Comparison of ENCODE assay signal across 8 mouse cellular contexts in genomic region chr7:25781321-25781936, GRCm38 (mm10). TPM values are rescaled to one million over a fixed set of nuclear protein-coding genes. Genes with fewer than 3 reads are reported as not detected.
DNase-seq lines count a peak whose midpoint lies in the region; ATAC-seq and TF ChIP-seq lines count a peak whose summit lies in the region.

No protein-coding gene starts in this region.

- H3K36me3 ChIP-seq in forebrain, embryonic 13.5 days (ENCODE audit: poor library complexity, severe bottlenecking): peaks cover 17% of the 10 kb centered on the region
- no peaks in the 10 kb centered on the region for H3K36me3 ChIP-seq in hindbrain, embryonic 14.5 days (replicated peaks; ENCODE audit: control insufficient read depth, insufficient read depth)
- 0 out of 2 replicates have a peak, but pooled peaks cover 13% of the 10 kb centered on the region for H3K36me3 ChIP-seq in midbrain, embryonic 12.5 days
- no peaks in the 10 kb centered on the region for H3K36me3 ChIP-seq in testis, adult 2 months (ENCODE audit: control insufficient read depth, insufficient read depth, low read length)

- H3K4me3 ChIP-seq in forebrain, embryonic 13.5 days: peak overlapping the region; percentile 26
- peak overlapping the region; percentile 28 for H3K4me3 ChIP-seq in hindbrain, embryonic 14.5 days (replicated peaks; ENCODE audit: low read length)
- H3K4me3 ChIP-seq in midbrain, embryonic 12.5 days: peak overlapping the region; percentile 31
- H3K4me3 ChIP-seq in testis, adult 2 months (ENCODE audit: control insufficient read depth, low read depth, low read length): peak overlapping the region; percentile 22

- H3K4me2 ChIP-seq in forebrain, embryonic 13.5 days: peak overlapping the region; percentile 56
- peak overlapping the region; percentile 65 for H3K4me2 ChIP-seq in hindbrain, embryonic 14.5 days (replicated peaks)
- H3K4me2 ChIP-seq in midbrain, embryonic 12.5 days (replicated peaks): peak overlapping the region; percentile 49

- 25% methylated on average over 25 of the region's 33 CpGs for WGBS in forebrain, embryonic 13.5 days
- WGBS in hindbrain, embryonic 14.5 days: 13% methylated on average over 33 of the region's 33 CpGs
- 13% methylated on average over 33 of the region's 33 CpGs for WGBS in midbrain, embryonic 12.5 days

- H3K9me3 ChIP-seq in forebrain, embryonic 13.5 days (replicated peaks): no peaks in the 10 kb centered on the region
- no peaks in the 10 kb centered on the region for H3K9me3 ChIP-seq in hindbrain, embryonic 14.5 days (ENCODE audit: control insufficient read depth, low read length)
- H3K9me3 ChIP-seq in midbrain, embryonic 12.5 days: no peaks in the 10 kb centered on the region

- H3K4me1 ChIP-seq in forebrain, embryonic 13.5 days: peaks cover 16% of the 10 kb centered on the region
- H3K4me1 ChIP-seq in hindbrain, embryonic 14.5 days (replicated peaks; ENCODE audit: control insufficient read depth, insufficient read depth, low read length): peaks cover 7% of the 10 kb centered on the region; the same call in 1 of the 2 replicates
- H3K4me1 ChIP-seq in midbrain, embryonic 12.5 days: peaks cover 12% of the 10 kb centered on the region
- H3K4me1 ChIP-seq in testis, adult 2 months (ENCODE audit: control insufficient read depth, insufficient read depth, low read length): peaks cover 15% of the 10 kb centered on the region

- peak; percentile 68; the same call in 1 of the 2 replicates for ATAC-seq in forebrain, embryonic 13.5 days
- peak; percentile 44 for ATAC-seq in hindbrain, embryonic 14.5 days (ENCODE audit: low FRiP score)
- 0 out of 2 replicates have a peak, but pooled peaks have one; percentile 9 for ATAC-seq in midbrain, embryonic 12.5 days (ENCODE audit: low FRiP score, low read depth)

- TF ChIP-seq POLR2A in testis, adult 2 months (IDR thresholded peaks at IDR 0.05; ENCODE audit: control insufficient read depth, low read depth, low read length): peak; percentile 36; the same call in 1 of the 2 replicates

- H3K27ac ChIP-seq in forebrain, embryonic 13.5 days: 0 out of 2 replicates have a peak overlapping the region, but pooled peaks have one; percentile 27
- H3K27ac ChIP-seq in hindbrain, embryonic 14.5 days: peak overlapping the region; percentile 39; the same call in 1 of the 2 replicates
- H3K27ac ChIP-seq in midbrain, embryonic 12.5 days (replicated peaks): no peak overlapping the region; the same call in 1 of the 2 replicates
- peak overlapping the region; percentile 80 for H3K27ac ChIP-seq in testis, adult 2 months (ENCODE audit: control insufficient read depth, insufficient read depth, low read depth, low read length)

- peak; percentile 76 for DNase-seq in CD4-positive helper T cell, adult 2 months (ENCODE audit: low read depth, low spot score)
- peak; percentile 78 for DNase-seq in NIH3T3 (ENCODE audit: low read depth)
- DNase-seq in hindbrain, embryonic 14.5 days (ENCODE audit: low spot score): no peak
- peak; percentile 47 to 49 for DNase-seq in left cerebral cortex, postnatal 25 days (ENCODE audit: low spot score in 2 of 2)
- no peak for DNase-seq in spleen, postnatal 14 days (ENCODE audit: low spot score in 2 of 2)

- H3K27me3 ChIP-seq in forebrain, embryonic 13.5 days: no peaks in the 10 kb centered on the region
- no peaks in the 10 kb centered on the region for H3K27me3 ChIP-seq in hindbrain, embryonic 14.5 days (ENCODE audit: control insufficient read depth, insufficient read depth, low read length)
- H3K27me3 ChIP-seq in midbrain, embryonic 12.5 days: no peaks in the 10 kb centered on the region
- no peaks in the 10 kb centered on the region for H3K27me3 ChIP-seq in testis, adult 2 months (ENCODE audit: control insufficient read depth, insufficient read depth, low read length)

- intact Hi-C loops in left cerebral cortex, postnatal 25 days (cut with DNase I): no loop called here

- H3K9ac ChIP-seq in forebrain, embryonic 13.5 days: peak overlapping the region; percentile 45
- H3K9ac ChIP-seq in hindbrain, embryonic 14.5 days: peak overlapping the region; percentile 54
- H3K9ac ChIP-seq in midbrain, embryonic 12.5 days (replicated peaks): peak overlapping the region; percentile 40

- no peak for TF ChIP-seq CTCF in testis, adult 2 months (IDR thresholded peaks at IDR 0.05; ENCODE audit: control insufficient read depth, insufficient read depth, insufficient replicate concordance, low read depth, low read length)

RNA-seq across cellular contexts. Expression of gene Axl, which starts 7.1 kb away (rescaled TPM):
- polyA plus RNA-seq in forebrain, embryonic 13.5 days (2015; fragmentation: Nextera tagmentation; extraction: Ambion mirVana): 18.1 and 19.4 TPM in 2 replicates
- 16.8 and 20.6 TPM in 2 replicates for polyA plus RNA-seq in hindbrain, embryonic 14.5 days (2014; fragmentation: Nextera tagmentation; extraction: Ambion mirVana)
- 10 to 100 TPM; 33.6 to 37.2 TPM for total RNA-seq in left cerebral cortex, postnatal 25 days (2021)
- polyA plus RNA-seq in midbrain, embryonic 12.5 days (2016; fragmentation: Nextera tagmentation; extraction: Ambion mirVana): 27.3 and 27.8 TPM in 2 replicates
- polyA plus RNA-seq in testis, adult 2 months (2012; rRNA removed): 20.8 and 23.7 TPM in 2 replicates

RNA-seq across cellular contexts. Expression of gene Hnrnpul1, which starts 26.9 kb away (rescaled TPM):
- polyA plus RNA-seq in forebrain, embryonic 13.5 days (2015; fragmentation: Nextera tagmentation; extraction: Ambion mirVana): 60.8 and 65.0 TPM in 2 replicates
- polyA plus RNA-seq in hindbrain, embryonic 14.5 days (2014; fragmentation: Nextera tagmentation; extraction: Ambion mirVana): 54.7 and 55.2 TPM in 2 replicates
- 100 to 1,000 TPM in 1 of 2 experiments, 10 to 100 TPM in 1; 98.4 to 105 TPM for total RNA-seq in left cerebral cortex, postnatal 25 days (2021)
- polyA plus RNA-seq in midbrain, embryonic 12.5 days (2016; fragmentation: Nextera tagmentation; extraction: Ambion mirVana): 70.0 and 80.5 TPM in 2 replicates
- 79.0 and 82.5 TPM in 2 replicates for polyA plus RNA-seq in testis, adult 2 months (2012; rRNA removed)

RNA-seq across cellular contexts. Expression of gene Cyp2s1, which starts 35.3 kb away (rescaled TPM):
- polyA plus RNA-seq in forebrain, embryonic 13.5 days (2015; fragmentation: Nextera tagmentation; extraction: Ambion mirVana): 0.49 and 0.78 TPM in 2 replicates
- polyA plus RNA-seq in hindbrain, embryonic 14.5 days (2014; fragmentation: Nextera tagmentation; extraction: Ambion mirVana): 1.6 and 2.2 TPM in 2 replicates
- 1 to 10 TPM; 1.6 to 4.9 TPM for total RNA-seq in left cerebral cortex, postnatal 25 days (2021)
- 0.55 and 0.64 TPM in 2 replicates for polyA plus RNA-seq in midbrain, embryonic 12.5 days (2016; fragmentation: Nextera tagmentation; extraction: Ambion mirVana)
- polyA plus RNA-seq in testis, adult 2 months (2012; rRNA removed): 1.7 and 1.9 TPM in 2 replicates

Comparison
In these comparisons a context has a peak if more than half of its experiments do, and no peak if none do; other contexts are left out.
1. DNase-seq: peak in CD4-positive helper T cell, adult 2 months (single experiment), NIH3T3 (single experiment) and left cerebral cortex, postnatal 25 days (2 of 2); none in hindbrain, embryonic 14.5 days (single experiment) and spleen, postnatal 14 days (0 of 2).
2. ATAC-seq: peak in every context shown above with its lines; median percentile 68 in forebrain, embryonic 13.5 days; 44 in hindbrain, embryonic 14.5 days; 9 in midbrain, embryonic 12.5 days.
3. Peak in every context shown above with its lines, with median percentiles within 50 percentile points of each other: H3K4me2 ChIP-seq, H3K4me3 ChIP-seq and H3K9ac ChIP-seq.